Mouse (Mus musculus): ENCODE data around the gene Hmga2. TPM values are rescaled to one million over a fixed set of nuclear protein-coding genes. Genes with fewer than 3 reads are reported as not detected.

Hmga2 gene
- 13.8 and 13.9 TPM in 2 replicates for polyA plus RNA-seq (2014; fragmentation: Nextera tagmentation; extraction: Ambion mirVana)

- Histone ChIP-seq H3K36me3 (ENCODE audit: insufficient read depth) (0 out of 2 replicates have a peak, but pooled peaks cover 1% of the 10 kb centered on the region), H3K9me3 (ENCODE audit: low read depth, low read length) (no peaks in the 10 kb centered on the region), H3K4me3 (ENCODE audit: low read depth, low read length) (peak within 1 kb of the TSS; percentile 87), H3K4me1 (ENCODE audit: insufficient read depth) (peaks cover 4% of the 10 kb centered on the region), H3K4me2 (peak within 1 kb of the TSS; percentile 99), H3K27me3 (ENCODE audit: insufficient read depth, low read length) (no peaks in the 10 kb centered on the region), H3K27ac (ENCODE audit: low read depth) (peak within 1 kb of the TSS; percentile 90), H3K9ac (peak within 1 kb of the TSS; percentile 96)
- TF ChIP-seq CTCF (IDR thresholded peaks at IDR 0.05; ENCODE audit: low read depth) = no peak; the same call in 1 of the 2 replicates
- peak; percentile 58 for ATAC-seq (ENCODE audit: insufficient read depth)
- WGBS = under 1% methylated on average over 99 of the region's 99 CpGs
- peak; percentile 78 for DNase-seq
These were observed at the start of gene Hmga2 for GRCm38 (mm10) chr10:120475601-120476515. Hmga2 (minus strand) TSS chr10:120476469.

- Histone ChIP-seq H3K9me3 (ENCODE audit: low read depth, low read length) (no peaks in the 10 kb centered on the region), H3K27ac (ENCODE audit: low read depth) (no peak overlapping the region), H3K36me3 (ENCODE audit: insufficient read depth) (no peaks in the 10 kb centered on the region), H3K9ac (no peak overlapping the region), H3K27me3 (ENCODE audit: insufficient read depth, low read length) (no peaks in the 10 kb centered on the region), H3K4me1 (ENCODE audit: insufficient read depth) (peaks cover 6% of the 10 kb centered on the region; the same call in 1 of the 2 replicates), H3K4me2 (no peak overlapping the region), H3K4me3 (ENCODE audit: low read depth, low read length) (no peak overlapping the region)
- TF ChIP-seq CTCF (IDR thresholded peaks at IDR 0.05; ENCODE audit: low read depth) = no peak
- ATAC-seq (ENCODE audit: insufficient read depth) (no peak), DNase-seq (no peak)
- 88% methylated on average over 2 of the region's 2 CpGs for WGBS
These were observed 46.7 kb upstream of the Hmga2 start for GRCm38 (mm10) chr10:120522959-120523358.

DNA sequence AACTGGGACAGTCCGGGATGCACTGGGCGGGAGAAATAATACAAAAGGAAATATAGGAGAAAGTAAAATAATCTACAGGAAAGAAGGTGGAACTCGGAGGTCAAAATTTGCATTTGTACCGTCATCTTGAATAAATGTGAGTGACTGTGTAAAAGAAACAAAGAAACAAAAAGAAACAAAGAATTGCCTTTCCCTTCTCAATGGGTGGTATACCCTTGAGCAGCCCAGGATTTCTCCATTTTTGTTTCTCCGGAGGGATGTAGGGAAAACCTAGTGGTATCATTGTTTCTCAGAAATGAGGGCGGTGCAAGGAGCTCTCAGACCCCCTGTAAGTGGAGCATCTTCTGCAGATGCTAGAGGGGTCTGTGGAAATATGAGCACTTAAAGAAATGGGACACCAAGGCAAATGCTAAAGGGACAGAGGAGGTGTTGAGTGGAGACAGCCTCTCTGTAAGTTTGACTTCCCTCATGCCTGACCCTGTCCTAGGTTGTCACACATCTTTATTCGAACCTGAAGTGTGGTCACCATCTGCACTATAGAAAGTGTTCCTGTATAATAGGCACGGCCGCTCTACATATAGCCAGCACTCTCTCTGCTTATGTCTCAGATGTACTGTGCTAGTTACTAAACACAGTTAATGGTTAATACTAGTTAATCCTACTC lies 45.8 kb upstream of the Hmga2 start:
- Histone ChIP-seq H3K36me3 (ENCODE audit: insufficient read depth) (no peaks in the 10 kb centered on the region), H3K9me3 (ENCODE audit: low read depth, low read length) (no peaks in the 10 kb centered on the region), H3K4me1 (ENCODE audit: insufficient read depth) (peaks cover 6% of the 10 kb centered on the region; the same call in 1 of the 2 replicates), H3K4me2 (no peak overlapping the region), H3K9ac (no peak overlapping the region), H3K27ac (ENCODE audit: low read depth) (no peak overlapping the region), H3K4me3 (ENCODE audit: low read depth, low read length) (no peak overlapping the region), H3K27me3 (ENCODE audit: insufficient read depth, low read length) (no peaks in the 10 kb centered on the region)
- DNase-seq = no peak
- ATAC-seq (ENCODE audit: insufficient read depth) = no peak
- TF ChIP-seq CTCF (IDR thresholded peaks at IDR 0.05; ENCODE audit: low read depth) = no peak
- WGBS = 81% methylated on average over 9 of the region's 9 CpGs

DNA sequence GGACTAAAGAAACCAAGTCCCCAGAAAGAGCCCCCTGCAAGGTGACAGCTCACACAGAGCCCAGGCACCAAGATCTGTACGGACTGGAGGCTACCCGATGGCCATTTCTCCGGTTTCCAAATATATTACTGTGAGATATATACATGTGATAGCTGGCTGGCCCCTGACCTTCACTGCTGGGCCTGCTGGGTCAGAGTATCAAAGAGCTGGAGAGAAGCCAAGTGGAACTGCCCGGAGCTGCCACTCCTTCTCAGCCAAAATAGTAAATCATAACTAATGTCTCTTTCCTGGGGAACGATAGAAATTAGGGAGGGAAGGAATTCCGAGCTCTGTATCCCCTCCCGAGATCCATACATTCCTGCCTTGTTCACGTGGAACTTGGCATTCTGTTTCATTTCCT lies 40.0 kb upstream of the Hmga2 start:
- ATAC-seq (ENCODE audit: insufficient read depth) = no peak
- Histone ChIP-seq H3K4me3 (ENCODE audit: low read depth, low read length) (no peak overlapping the region), H3K4me1 (ENCODE audit: insufficient read depth) (peaks cover 8% of the 10 kb centered on the region), H3K27ac (ENCODE audit: low read depth) (no peak overlapping the region), H3K27me3 (ENCODE audit: insufficient read depth, low read length) (no peaks in the 10 kb centered on the region), H3K36me3 (ENCODE audit: insufficient read depth) (no peaks in the 10 kb centered on the region), H3K9me3 (ENCODE audit: low read depth, low read length) (no peaks in the 10 kb centered on the region), H3K9ac (no peak overlapping the region), H3K4me2 (no peak overlapping the region)
- TF ChIP-seq CTCF (IDR thresholded peaks at IDR 0.05; ENCODE audit: low read depth) = no peak
- peak; percentile 47 for DNase-seq
- 17% methylated on average over 8 of the region's 8 CpGs for WGBS

DNA sequence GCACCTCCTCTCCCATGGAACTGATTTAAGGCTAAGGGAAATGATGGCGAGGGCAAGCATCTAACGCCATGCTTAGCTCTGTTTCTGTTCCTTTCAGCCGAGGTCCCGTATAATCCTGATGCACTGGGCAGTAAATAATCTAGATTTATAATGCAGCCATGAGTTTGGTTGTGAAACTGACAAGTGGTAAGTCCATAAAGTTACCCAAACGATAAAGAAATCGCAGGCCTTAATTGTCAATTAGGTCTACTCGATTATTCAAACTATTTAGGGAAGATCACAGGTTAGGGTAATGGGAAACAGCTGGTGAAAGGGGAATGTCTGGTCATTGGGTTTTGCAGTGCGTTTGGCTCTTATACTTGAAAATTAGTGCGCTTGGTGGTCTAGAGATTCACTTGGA lies 37.5 kb upstream of the Hmga2 start:
- ATAC-seq (ENCODE audit: insufficient read depth) = no peak
- no peak for TF ChIP-seq CTCF (IDR thresholded peaks at IDR 0.05; ENCODE audit: low read depth)
- Histone ChIP-seq H3K4me2 (no peak overlapping the region), H3K36me3 (ENCODE audit: insufficient read depth) (no peaks in the 10 kb centered on the region), H3K9me3 (ENCODE audit: low read depth, low read length) (no peaks in the 10 kb centered on the region), H3K27ac (ENCODE audit: low read depth) (no peak overlapping the region), H3K27me3 (ENCODE audit: insufficient read depth, low read length) (no peaks in the 10 kb centered on the region), H3K4me1 (ENCODE audit: insufficient read depth) (peaks cover 8% of the 10 kb centered on the region), H3K9ac (no peak overlapping the region), H3K4me3 (ENCODE audit: low read depth, low read length) (no peak overlapping the region)
- no peak for DNase-seq
- WGBS = 72% methylated on average over 9 of the region's 9 CpGs

- DNase-seq (peak; percentile 80), ATAC-seq (ENCODE audit: insufficient read depth) (0 out of 2 replicates have a peak, but pooled peaks have one; percentile 17)
- Histone ChIP-seq H3K4me1 (ENCODE audit: insufficient read depth) (peaks cover 12% of the 10 kb centered on the region), H3K4me2 (no peak overlapping the region), H3K27me3 (ENCODE audit: insufficient read depth, low read length) (no peaks in the 10 kb centered on the region), H3K36me3 (ENCODE audit: insufficient read depth) (no peaks in the 10 kb centered on the region), H3K9me3 (ENCODE audit: low read depth, low read length) (no peaks in the 10 kb centered on the region), H3K27ac (ENCODE audit: low read depth) (no peak overlapping the region), H3K9ac (no peak overlapping the region), H3K4me3 (ENCODE audit: low read depth, low read length) (no peak overlapping the region)
- TF ChIP-seq CTCF (IDR thresholded peaks at IDR 0.05; ENCODE audit: low read depth) = no peak
- WGBS = 20% methylated on average over 4 of the region's 4 CpGs
These were observed 36.7 kb upstream of the Hmga2 start for GRCm38 (mm10) chr10:120512946-120513345.

DNA sequence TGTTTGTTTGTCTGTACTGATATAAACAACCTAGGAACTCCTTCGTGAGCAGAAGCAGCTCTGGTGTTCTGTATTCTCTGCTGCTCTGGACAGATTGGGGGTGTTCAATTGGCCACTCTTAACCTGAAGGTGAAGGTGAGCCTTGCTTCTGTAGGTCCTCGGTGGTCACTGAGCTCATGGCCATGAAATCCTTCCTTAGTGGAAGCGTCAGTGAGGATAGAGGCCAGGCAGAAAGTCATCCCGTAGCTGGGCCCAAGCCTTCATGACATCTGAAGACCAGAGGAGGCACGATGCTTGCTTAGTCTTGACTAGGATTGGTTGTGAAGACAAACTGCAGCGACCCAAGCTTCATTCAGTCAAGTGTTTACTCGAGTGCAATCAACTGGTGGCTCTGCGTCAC lies 35.9 kb upstream of the Hmga2 start:
- no peaks in the 10 kb centered on the region for H3K36me3 ChIP-seq (ENCODE audit: insufficient read depth)
- H3K4me2 ChIP-seq = no peak overlapping the region
- H3K4me3 ChIP-seq (ENCODE audit: low read depth, low read length) = no peak overlapping the region
- no peak overlapping the region for H3K27ac ChIP-seq (ENCODE audit: low read depth)
- ATAC-seq (ENCODE audit: insufficient read depth) (no peak), DNase-seq (no peak)
- peaks cover 12% of the 10 kb centered on the region for H3K4me1 ChIP-seq (ENCODE audit: insufficient read depth)
- no peaks in the 10 kb centered on the region for H3K27me3 ChIP-seq (ENCODE audit: insufficient read depth, low read length)
- no peak for TF ChIP-seq CTCF (IDR thresholded peaks at IDR 0.05; ENCODE audit: low read depth)
- H3K9me3 ChIP-seq (ENCODE audit: low read depth, low read length) = no peaks in the 10 kb centered on the region
- WGBS = 78% methylated on average over 8 of the region's 8 CpGs
- H3K9ac ChIP-seq = no peak overlapping the region
